Mouse (Mus musculus) heart, adult 2 months (tissue): Measurements from ENCODE around the gene Agmat.

Experiments used
- CTCF ChIP-seq: fragments of 200-600 bp; IDR thresholded peaks from 2 replicates; pipeline ENCODE4 v1.8.1; 2022; ENCODE audit warnings: antibody characterized with exemption, mild to moderate bottlenecking, moderate library complexity
- EP300 ChIP-seq: fragments of 200-500 bp; IDR thresholded peaks from 2 replicates; pipeline ENCODE4 v1.6.1; 2011; ENCODE audit warnings: low read depth, low read length, control low read depth; ENCODE audit not compliant: insufficient read depth

GRCm38 (mm10) chr4:141725738-141726137, 20.7 kb upstream of the Agmat start:
- TF ChIP-seq CTCF = no peak
- TF ChIP-seq EP300 = no peak
